Mouse (Mus musculus) small intestine, adult 2 months (tissue): ENCODE data around the gene Sema5a.

Experiments used
- CTCF ChIP-seq: fragments of 200-500 bp; IDR thresholded peaks from 2 replicates; pipeline ENCODE4 v1.5.1; 2012; ENCODE audit warnings: low read depth, mild to moderate bottlenecking, control low read depth, inconsistent platforms, low read length, moderate library complexity, mixed read lengths; ENCODE audit not compliant: insufficient replicate concordance, insufficient read length; ENCODE audit errors: extremely low read depth
- POLR2A ChIP-seq: fragments of 200-500 bp; IDR thresholded peaks from 2 replicates; pipeline ENCODE4 v1.6.1; 2012; ENCODE audit warnings: low read depth, mild to moderate bottlenecking, control low read depth, inconsistent platforms, low read length, moderate library complexity

DNA sequence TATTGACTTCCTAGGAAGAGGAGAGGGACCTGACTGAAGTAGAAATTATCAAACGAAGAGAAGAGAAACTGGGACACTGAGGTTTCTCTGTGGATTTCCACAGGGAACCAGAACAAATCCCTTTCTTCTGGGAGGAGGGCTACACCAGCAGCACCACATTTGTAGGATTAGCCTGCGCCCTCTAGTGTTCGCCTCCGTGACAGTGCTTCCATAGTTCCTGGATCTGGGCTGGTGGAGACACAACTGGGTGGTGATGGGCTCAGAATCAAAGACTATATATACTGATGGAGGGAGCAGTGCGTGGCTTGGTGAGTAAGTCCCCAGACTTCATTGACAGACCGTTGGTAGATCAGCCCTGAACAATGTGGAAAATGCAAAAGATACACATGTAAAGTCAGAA, 193.0 kb downstream of the Sema5a start:
- TF ChIP-seq CTCF, result peak; percentile 70; the same call in 1 of the 2 replicates
- no peak for TF ChIP-seq POLR2A
